Mouse (Mus musculus) embryonic facial prominence, embryonic 11.5 days (tissue): ENCODE results near the gene Gm7544. TPM values are rescaled to one million over a fixed set of nuclear protein-coding genes. Genes with fewer than 3 reads are reported as not detected.
"Not testable (repeated sequence)": the region's sequence is repeated elsewhere in the genome, so short reads cannot be mapped to it uniquely, and the experiment has no call there.

Experiments
- ATAC-seq: fragments of 200-750 bp; cut with Nextera tagmentation; replicated peaks from 2 replicates; pipeline ENCODE4 v1.8.0; 2017; ENCODE audit warnings: low read depth; ENCODE audit not compliant: insufficient number of reproducible peaks, low FRiP score, low TSS enrichment
- DNase-seq: peaks from one replicate; pipeline ENCODE4 v3.0.0-alpha.2; 2015; ENCODE audit warnings: low spot score
- H3K27ac ChIP-seq: fragments of 300-500 bp; sonication (generic); replicated peaks from 2 replicates; pipeline ENCODE4 v1.5.1; 2014; ENCODE audit warnings: mild to moderate bottlenecking, low read depth, low read length, control low read depth
- H3K27me3 ChIP-seq: fragments of 300-500 bp; sonication (generic); 2 replicates; pipeline ENCODE4 v1.6.1; 2014; ENCODE audit warnings: mild to moderate bottlenecking, low read length, moderate library complexity, mixed read lengths; ENCODE audit not compliant: control insufficient read depth, insufficient read depth
- H3K36me3 ChIP-seq: fragments of 300-500 bp; sonication (generic); replicated peaks from 2 replicates; pipeline ENCODE4 v1.6.1; 2014; ENCODE audit warnings: low read depth, mild to moderate bottlenecking, low read length, moderate library complexity, mixed read lengths; ENCODE audit not compliant: control insufficient read depth, insufficient read depth
- H3K4me1 ChIP-seq: fragments of 300-500 bp; sonication (generic); 2 replicates; pipeline ENCODE4 v1.6.1; 2014; ENCODE audit warnings: low read length, mixed read lengths; ENCODE audit not compliant: control insufficient read depth, insufficient read depth
- H3K4me2 ChIP-seq: fragments of 300-500 bp; sonication (generic); 2 replicates; pipeline ENCODE4 v1.6.1; 2014; ENCODE audit warnings: low read depth, mild to moderate bottlenecking, control low read depth, low read length, moderate library complexity
- H3K4me3 ChIP-seq: fragments of 300-500 bp; sonication (generic); 2 replicates; pipeline ENCODE4 v1.5.1; 2014; ENCODE audit warnings: low read depth, low read length, control low read depth
- H3K9ac ChIP-seq: fragments of 300-500 bp; sonication (generic); replicated peaks from 2 replicates; pipeline ENCODE4 v1.6.1; 2014; ENCODE audit warnings: mild to moderate bottlenecking, control low read depth, low read length
- H3K9me3 ChIP-seq: fragments of 300-500 bp; sonication (generic); replicated peaks from 2 replicates; pipeline ENCODE4 v1.6.1; 2016; ENCODE audit warnings: mild to moderate bottlenecking, low read length, inconsistent platforms, mixed read lengths; ENCODE audit not compliant: control insufficient read depth
- whole genome bisulfite sequencing: fragments of 180-500 bp; shearing (Covaris S2); extraction: QIAGEN DNeasy Blood & Tissue Kit; methylation state at CpG from one replicate; pipeline ENCODE4 v1.1.7; 2014; 5-methylcytosine and 5-hydroxymethylcytosine counted together
- polyA plus RNA-seq: library from polyadenylated mRNA; unstranded; fragments of >200 nt; fragmentation: Nextera tagmentation; extraction: Ambion mirVana; gene quantifications from 2 replicates; pipeline ENCODE4 v1.2.1, GENCODE M21; 2014

The Gm7544 gene
- polyA plus RNA-seq, 1 experiment from 2014 or later: not detected

DNA sequence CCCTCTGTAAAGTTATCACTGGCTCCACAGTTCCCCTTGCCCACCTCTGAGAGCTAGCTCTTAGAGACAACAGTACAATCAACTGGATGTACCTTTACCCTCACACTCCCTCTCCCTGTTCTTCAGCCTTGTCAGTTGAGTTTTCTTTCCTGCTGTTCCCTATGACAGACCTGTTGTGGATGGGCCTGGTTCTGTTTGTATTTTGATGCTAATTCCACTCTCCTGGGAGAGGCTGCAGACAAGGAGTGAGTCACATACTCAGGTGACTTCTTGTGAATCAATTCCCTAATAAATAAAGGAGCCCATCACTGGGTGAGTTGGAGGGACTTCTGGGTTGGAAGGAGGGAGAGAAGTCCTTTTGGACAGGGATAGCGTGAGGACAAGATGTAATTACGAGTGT, 7.2 kb downstream of the Gm7544 start:
- no peak overlapping the region for H3K4me3 ChIP-seq
- no peaks in the 10 kb centered on the region for H3K9me3 ChIP-seq
- H3K9ac ChIP-seq: no peak overlapping the region
- H3K27me3 ChIP-seq: no peaks in the 10 kb centered on the region
- no peaks in the 10 kb centered on the region for H3K36me3 ChIP-seq
- WGBS: 80% methylated on average over 2 of the region's 2 CpGs
- H3K27ac ChIP-seq: no peak overlapping the region
- no peaks in the 10 kb centered on the region for H3K4me1 ChIP-seq
- ATAC-seq: no peak
- DNase-seq: no peak
- H3K4me2 ChIP-seq: no peak overlapping the region

DNA sequence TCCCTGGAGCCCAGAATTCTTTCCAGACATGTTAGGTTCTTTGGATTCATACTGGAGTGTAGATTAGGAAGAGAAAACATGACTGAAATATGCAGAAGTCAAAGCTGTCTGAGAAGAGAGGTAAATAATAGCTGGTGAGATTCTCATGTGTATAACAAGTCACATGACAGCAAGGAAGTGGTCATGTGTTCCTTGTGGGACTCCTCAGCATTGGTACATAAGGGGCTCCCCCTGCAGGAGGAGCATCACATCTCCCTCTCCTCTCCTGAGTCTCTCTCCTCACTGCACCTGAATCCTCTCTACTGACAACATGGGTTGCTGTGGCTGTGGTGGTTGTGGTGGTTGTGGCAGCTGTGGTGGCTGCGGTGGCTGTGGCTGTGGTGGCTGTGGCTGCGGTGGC, 9.8 kb downstream of the Gm7544 start:
- not testable (repeated sequence) for H3K9ac ChIP-seq, H3K4me3 ChIP-seq, DNase-seq, H3K27me3 ChIP-seq, H3K4me2 ChIP-seq, H3K4me1 ChIP-seq, ATAC-seq, H3K36me3 ChIP-seq, H3K27ac ChIP-seq, H3K9me3 ChIP-seq
- WGBS: 94% methylated on average over 2 of the region's 2 CpGs

GRCm38 (mm10) chr1:82943295-82943694, 12.5 kb downstream of the Gm7544 start, which contains the start of gene A030003K21Rik:
Gene A030003K21Rik, minus strand, starts transcription at chr1:82943388.
- DNase-seq, H3K4me2 ChIP-seq, H3K27me3 ChIP-seq, H3K4me3 ChIP-seq, ATAC-seq, H3K36me3 ChIP-seq, H3K9ac ChIP-seq, H3K9me3 ChIP-seq, H3K4me1 ChIP-seq, H3K27ac ChIP-seq: not testable (repeated sequence)
- WGBS: no CpG with 5 or more reads among the region's 6 CpGs

DNA sequence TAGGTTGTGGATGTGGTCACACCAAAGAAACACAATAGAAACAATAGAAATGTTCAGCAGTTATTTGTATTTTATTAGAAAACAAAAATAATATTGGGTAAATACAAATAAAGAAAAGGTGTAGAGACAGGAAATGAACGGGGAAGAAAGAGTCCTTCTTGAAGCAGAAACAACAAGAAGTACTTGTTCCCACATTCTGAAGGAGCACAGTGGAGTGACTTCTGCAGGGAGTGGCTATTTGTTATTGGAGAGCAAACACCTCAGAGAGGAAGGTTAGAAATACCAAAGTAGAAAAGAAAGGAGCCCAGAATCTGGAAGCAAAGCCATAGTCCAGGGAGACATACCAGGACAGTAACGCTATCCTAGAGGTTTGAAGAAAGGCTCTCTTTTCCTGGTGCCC, 13.3 kb downstream of the Gm7544 start:
- H3K27ac ChIP-seq, H3K27me3 ChIP-seq, H3K4me3 ChIP-seq: not testable (repeated sequence)

DNA sequence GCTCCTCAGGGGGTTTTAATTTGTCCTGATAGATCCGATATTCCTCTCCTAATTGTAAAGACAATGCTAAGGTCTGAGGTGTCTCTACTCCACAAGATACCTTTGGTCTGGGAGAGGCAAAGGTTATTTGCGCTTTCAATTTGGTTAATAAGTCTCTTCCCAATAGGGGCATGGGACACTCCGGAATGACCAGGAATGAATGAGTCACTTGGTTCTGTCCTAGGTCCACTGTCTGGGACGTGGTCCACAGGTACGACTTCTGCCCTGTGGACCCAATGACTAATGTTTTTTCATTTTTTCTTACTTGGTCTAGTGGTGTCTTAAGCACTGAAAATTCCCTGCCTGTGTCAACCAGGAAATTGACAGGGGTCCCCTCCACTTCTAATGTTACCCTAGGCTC, 17.1 kb downstream of the Gm7544 start:
- Histone ChIP-seq H3K27ac (no peak overlapping the region), H3K27me3 (no peaks in the 10 kb centered on the region), H3K9ac (no peak overlapping the region), H3K36me3 (no peaks in the 10 kb centered on the region), H3K9me3 (no peaks in the 10 kb centered on the region), H3K4me3 (no peak overlapping the region), H3K4me2 (no peak overlapping the region), H3K4me1 (no peaks in the 10 kb centered on the region)
- no peak for ATAC-seq
- no peak for DNase-seq
- 93% methylated on average over 5 of the region's 5 CpGs for WGBS

More for the DNA sequence above, 13.3 kb downstream of the Gm7544 start:
- not testable (repeated sequence) for H3K36me3 ChIP-seq, H3K9me3 ChIP-seq, H3K4me1 ChIP-seq, H3K4me2 ChIP-seq, DNase-seq, H3K9ac ChIP-seq, ATAC-seq
- 95% methylated on average over 1 of the region's 2 CpGs for WGBS

GRCm38 (mm10) chr1:82931326-82931725, 24.5 kb downstream of the Gm7544 start, which contains the start of gene Gm6217:
Gene Gm6217, minus strand, starts transcription at chr1:82931399.
- H3K27me3 ChIP-seq, DNase-seq, H3K9ac ChIP-seq, H3K4me2 ChIP-seq, H3K9me3 ChIP-seq, H3K36me3 ChIP-seq, H3K27ac ChIP-seq, H3K4me3 ChIP-seq, H3K4me1 ChIP-seq, ATAC-seq: not testable (repeated sequence)
- WGBS: no CpG with 5 or more reads among the region's 6 CpGs

GRCm38 (mm10) chr1:82930558-82930957, 25.3 kb downstream of the Gm7544 start:
- WGBS: 97% methylated on average over 2 of the region's 3 CpGs
- not testable (repeated sequence) for H3K9me3 ChIP-seq, H3K4me2 ChIP-seq, H3K4me1 ChIP-seq, H3K27ac ChIP-seq, H3K27me3 ChIP-seq, H3K9ac ChIP-seq, ATAC-seq, H3K4me3 ChIP-seq, DNase-seq, H3K36me3 ChIP-seq

DNA sequence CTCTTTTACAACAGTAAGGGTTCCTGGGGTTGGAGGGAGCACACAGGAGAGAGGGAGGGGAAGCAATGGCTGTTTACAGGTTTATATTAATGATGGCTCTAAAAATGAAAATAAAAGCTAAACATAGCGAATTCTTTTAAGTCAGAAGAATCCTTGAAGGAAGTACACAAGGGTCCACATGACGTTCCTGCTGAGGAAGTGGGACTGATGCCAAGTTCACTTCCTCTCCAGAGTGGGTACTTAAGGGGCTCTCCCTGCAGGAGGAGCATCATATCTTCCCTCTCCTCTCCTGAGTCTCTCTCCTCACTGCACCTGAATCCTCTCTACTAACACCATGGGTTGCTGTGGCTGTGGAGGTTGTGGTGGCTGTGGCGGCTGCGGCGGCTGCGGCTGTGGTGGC, 31.2 kb downstream of the Gm7544 start, which contains the start of gene A030014E15Rik:
A030014E15Rik (plus strand) TSS at position 268 of the 400 bp plus-strand sequence.
- 91% methylated on average over 6 of the region's 6 CpGs for WGBS
- H3K27ac ChIP-seq: no peak within 1 kb of the TSS
- no peaks in the 10 kb centered on the region for H3K9me3 ChIP-seq
- H3K4me3 ChIP-seq: no peak within 1 kb of the TSS
- no peak within 1 kb of the TSS for H3K4me2 ChIP-seq
- H3K4me1 ChIP-seq: no peaks in the 10 kb centered on the region
- DNase-seq (no peak), ATAC-seq (no peak)
- no peaks in the 10 kb centered on the region for H3K27me3 ChIP-seq
- H3K9ac ChIP-seq: no peak within 1 kb of the TSS
- no peaks in the 10 kb centered on the region for H3K36me3 ChIP-seq
